Mouse (Mus musculus): Measurements from ENCODE around the gene Ndufv2.
"Not testable (repeated sequence)": the region's sequence is repeated elsewhere in the genome, so short reads cannot be mapped to it uniquely, and the experiment has no call there.

DNA sequence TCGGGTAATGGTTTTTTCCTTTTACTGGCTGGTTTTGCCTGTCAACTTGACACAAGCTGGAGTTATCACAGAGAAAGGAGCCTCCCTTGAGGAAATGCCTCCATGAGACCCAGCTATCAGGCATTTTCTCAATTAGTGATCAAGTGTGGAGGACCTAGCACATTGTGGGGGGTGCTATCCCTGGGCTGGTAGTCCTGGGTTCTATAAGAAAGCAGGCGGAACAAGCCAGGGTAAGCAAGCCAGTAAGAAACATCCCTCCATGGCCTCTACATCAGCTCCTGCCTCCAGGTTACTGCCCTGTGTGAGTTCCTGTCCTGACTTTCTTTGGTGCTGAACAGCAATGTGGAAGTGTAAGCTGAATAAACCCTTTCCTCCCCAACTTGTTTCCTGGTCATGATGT, 32.3 kb downstream of the Ndufv2 start:
- not testable (repeated sequence) for TF ChIP-seq CTCF, EP300 (IDR thresholded peaks at IDR 0.05)
